Mouse (Mus musculus) thymus, postnatal 4 days (tissue): ENCODE measurements around the gene Dlg2.

ENCODE experiments used
- DNase-seq: peaks from one replicate; pipeline ENCODE4 v3.0.0; 2021

The Dlg2 gene

DNA sequence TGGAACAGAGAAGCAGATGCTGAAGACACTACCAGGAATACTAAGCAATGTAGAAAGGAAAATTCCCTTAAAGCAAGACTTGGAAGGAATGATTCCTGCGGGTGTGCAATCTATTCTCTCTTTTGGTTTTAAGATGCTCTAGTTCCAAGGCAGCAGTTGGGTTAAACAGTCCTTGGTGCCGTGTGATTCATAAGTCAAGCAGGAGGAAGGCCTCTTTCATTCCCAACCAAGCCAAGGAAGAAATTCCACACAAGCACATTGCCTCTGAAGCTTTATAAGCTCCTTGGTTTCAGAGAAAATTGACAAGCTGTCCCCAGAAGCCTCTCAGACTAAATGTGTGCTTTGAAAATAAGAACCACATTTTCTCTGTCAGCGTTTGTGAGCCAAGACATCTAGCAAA lies 1309.4 kb downstream of the Dlg2 start:
- DNase-seq = no peak

DNA sequence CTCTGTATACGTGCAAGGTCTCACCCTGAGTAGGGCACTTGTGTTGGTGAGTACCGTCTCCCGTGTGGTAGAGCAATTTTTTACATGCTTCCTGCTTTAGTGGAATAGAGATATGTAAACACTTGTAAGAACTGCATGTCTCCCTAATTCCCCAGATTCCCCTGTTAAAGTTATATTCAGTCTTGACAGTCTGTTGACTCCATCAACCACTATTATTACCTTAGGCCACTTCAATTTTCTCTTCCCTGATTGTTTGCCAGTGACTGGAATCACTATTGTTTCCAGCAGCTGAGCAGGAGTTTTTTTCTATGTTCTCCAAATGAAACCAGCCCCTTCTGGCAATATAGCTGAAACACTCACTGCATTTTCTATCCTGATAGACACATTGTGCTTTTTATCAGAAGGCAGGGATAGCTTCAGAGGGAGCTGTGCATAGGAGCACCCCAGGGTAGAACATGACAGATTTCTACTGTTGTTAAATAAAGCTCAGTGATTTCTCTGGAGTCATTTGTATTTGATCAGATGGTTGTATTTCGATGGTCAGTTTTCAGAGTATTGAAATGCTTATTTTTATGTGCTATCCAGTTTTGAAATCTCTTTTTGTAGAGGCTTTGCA lies 1314.6 kb downstream of the Dlg2 start:
- no peak for DNase-seq

GRCm38 (mm10) chr7:91806632-91807031 lies 1330.2 kb downstream of the Dlg2 start:
- no peak for DNase-seq

GRCm38 (mm10) chr7:91810774-91811173 lies 1334.3 kb downstream of the Dlg2 start:
- no peak for DNase-seq

GRCm38 (mm10) chr7:91818004-91818403 lies 1341.5 kb downstream of the Dlg2 start:
- DNase-seq = no peak

DNA sequence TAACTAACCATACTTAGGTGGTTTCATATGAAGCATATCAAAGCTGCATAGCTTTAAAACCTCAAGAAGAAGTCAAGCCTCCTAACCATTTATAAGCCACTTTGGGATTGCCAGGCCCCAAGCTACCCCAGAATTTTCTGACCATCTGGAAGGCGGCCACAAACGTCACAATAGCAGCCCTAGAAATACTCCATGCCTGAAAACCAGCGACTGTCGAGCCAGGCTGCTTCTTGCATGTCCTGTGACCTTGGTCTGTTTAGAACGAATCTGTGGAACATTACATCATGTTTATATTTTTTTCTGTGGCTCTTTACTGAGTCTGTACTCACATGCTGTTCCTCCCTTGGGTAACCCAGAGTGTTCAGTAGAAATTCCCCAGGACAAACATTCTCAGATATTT lies 1355.7 kb downstream of the Dlg2 start:
- DNase-seq = no peak

GRCm38 (mm10) chr7:91845723-91846122 lies 1369.3 kb downstream of the Dlg2 start:
- no peak for DNase-seq

DNA sequence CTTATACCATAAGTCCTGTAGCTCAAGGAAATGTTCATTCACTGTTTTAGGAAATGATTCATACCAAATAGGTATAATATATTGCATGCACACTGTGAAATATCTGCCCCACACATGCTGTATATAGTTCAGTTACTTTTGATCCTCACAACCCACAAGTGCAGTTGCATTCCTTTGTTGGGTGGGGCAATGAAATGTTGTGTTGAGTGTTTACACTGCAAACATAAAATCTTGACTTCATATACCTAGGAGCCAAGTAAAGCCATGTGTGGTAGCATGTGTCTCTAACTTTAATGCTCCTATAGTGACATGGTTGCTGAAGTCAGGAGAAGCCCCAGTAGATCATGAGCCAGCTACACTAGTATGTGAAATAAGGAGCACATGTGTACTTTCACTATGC lies 1372.9 kb downstream of the Dlg2 start:
- no peak for DNase-seq

DNA sequence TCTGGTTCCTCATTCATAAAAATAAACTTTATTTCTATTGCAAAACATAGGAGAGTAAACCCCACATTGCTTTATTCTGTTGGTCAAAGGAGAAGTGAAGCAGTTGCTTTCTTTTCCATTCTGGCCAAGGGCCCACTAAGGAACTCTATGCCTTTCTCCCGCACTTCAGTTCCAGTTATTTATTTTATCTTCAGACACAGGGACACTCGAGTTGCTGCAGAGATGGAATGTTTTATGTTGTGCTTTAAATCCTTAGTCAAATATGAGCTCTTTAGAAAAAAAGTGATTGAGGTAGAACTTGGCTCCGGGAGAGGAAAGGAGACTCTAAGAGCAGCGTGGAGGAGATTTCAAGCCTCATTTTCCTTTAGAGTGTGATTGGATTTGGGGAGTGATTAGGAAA lies 1377.2 kb downstream of the Dlg2 start:
- DNase-seq = no peak

- no peak for DNase-seq
Measured at GRCm38 (mm10) chr7:91856931-91857330, 1380.5 kb downstream of the Dlg2 start.

GRCm38 (mm10) chr7:91862806-91863531 lies 1386.5 kb downstream of the Dlg2 start:
- DNase-seq = no peak

GRCm38 (mm10) chr7:91868919-91869318 lies 1392.4 kb downstream of the Dlg2 start:
- no peak for DNase-seq

DNA sequence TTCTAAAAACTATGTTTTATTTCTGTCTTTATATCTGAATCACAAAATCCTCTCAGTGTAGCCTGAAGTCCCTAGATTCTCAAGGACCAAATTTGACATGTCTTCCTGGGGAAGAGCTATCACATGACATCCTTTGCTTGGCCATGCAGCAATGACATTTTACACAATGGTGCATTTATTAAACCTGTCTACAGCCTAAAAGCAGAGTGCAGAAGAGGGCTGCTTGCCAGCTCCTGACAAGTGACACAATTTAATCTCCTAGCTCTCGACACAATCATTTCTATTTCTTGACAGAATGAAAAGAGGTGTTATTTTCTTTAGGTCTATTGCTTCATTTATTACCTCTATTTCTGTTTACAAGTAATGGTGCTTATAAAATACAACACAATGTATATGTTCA lies 1400.4 kb downstream of the Dlg2 start:
- no peak for DNase-seq

- DNase-seq = no peak
Measured at GRCm38 (mm10) chr7:91877804-91878203, 1401.3 kb downstream of the Dlg2 start.

DNA sequence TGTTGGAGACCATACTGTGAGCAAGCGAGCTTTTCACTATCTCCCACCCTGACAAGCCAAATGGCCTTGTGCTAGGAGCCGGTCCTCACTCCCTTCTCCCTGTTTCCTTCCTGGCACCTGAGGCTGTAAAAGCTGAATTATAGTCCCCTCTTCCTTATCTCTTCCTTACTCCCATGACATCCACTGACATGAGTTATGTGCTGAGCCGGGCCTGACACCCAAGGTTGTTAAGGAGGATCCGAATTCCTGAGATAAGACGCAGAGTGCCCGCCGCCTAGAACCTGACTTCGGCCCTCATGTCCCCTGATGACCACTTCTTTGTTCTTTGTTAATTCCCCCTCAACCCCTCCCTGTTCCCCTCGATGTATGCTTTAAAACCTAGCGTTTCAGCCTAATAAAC lies 1409.9 kb downstream of the Dlg2 start:
- DNase-seq = no peak

DNA sequence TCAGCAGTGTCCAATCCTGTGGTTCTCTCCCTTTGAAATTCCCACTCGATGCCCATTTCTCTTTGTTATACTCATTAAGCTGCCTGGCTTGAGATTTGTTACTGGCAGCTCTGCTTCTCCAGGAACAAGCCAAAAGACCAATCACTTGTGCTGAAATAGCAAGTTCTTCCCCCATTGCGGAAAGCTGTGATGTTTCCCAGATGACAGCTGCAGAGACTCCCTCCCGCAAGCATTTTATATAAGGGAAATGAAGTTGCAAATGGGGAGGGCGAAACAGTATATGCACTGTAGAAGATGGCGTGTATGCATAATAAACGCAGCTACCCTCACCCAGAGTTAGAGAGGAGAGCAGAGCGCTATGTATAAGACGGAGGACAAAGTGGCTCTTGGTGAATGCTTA lies 1417.5 kb downstream of the Dlg2 start:
- no peak for DNase-seq

- no peak for DNase-seq
Measured at GRCm38 (mm10) chr7:91896935-91897334, 1420.5 kb downstream of the Dlg2 start.

DNA sequence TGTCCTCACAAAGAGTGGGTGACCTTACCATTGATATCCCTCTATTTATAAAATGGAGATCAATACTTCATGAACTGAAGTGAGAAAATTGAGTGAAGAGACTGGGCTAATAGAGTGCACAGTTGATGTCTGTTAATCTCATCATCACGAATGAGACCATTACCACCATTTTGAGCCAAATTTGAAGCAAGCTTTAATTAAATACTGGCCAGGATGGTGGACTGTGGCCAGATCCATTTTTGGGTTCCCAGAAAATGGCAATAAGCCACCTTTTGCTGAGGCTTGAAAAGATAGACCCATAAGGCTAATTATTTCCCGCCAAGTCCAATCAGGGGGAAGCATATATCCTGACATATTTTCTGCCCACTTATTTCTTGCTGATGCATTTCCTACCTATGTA lies 1421.0 kb downstream of the Dlg2 start:
- DNase-seq = no peak

GRCm38 (mm10) chr7:91902503-91902902 lies 1426.0 kb downstream of the Dlg2 start:
- no peak for DNase-seq

GRCm38 (mm10) chr7:91916809-91917208 lies 1440.3 kb downstream of the Dlg2 start:
- DNase-seq = no peak

DNA sequence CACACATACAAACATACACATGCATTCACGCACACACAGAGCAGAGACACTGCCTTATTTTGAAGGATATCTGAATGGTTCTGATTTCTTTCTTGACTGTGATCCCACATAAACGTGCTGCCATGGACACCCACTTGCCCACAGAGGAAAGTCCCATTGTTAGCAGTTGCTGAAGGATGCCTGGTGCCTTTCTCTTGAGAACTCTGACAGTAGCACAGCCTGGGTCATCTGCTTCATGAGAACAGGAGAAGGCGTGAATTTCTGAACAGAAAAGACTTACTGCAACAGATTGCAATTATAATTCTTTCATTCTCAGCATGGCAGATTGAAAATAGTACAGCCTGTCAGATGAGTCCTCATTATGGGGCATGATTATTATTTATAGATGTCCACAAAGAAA lies 1442.6 kb downstream of the Dlg2 start:
- DNase-seq = no peak

- DNase-seq = no peak
Measured at GRCm38 (mm10) chr7:91919738-91920137, 1443.3 kb downstream of the Dlg2 start.

DNA sequence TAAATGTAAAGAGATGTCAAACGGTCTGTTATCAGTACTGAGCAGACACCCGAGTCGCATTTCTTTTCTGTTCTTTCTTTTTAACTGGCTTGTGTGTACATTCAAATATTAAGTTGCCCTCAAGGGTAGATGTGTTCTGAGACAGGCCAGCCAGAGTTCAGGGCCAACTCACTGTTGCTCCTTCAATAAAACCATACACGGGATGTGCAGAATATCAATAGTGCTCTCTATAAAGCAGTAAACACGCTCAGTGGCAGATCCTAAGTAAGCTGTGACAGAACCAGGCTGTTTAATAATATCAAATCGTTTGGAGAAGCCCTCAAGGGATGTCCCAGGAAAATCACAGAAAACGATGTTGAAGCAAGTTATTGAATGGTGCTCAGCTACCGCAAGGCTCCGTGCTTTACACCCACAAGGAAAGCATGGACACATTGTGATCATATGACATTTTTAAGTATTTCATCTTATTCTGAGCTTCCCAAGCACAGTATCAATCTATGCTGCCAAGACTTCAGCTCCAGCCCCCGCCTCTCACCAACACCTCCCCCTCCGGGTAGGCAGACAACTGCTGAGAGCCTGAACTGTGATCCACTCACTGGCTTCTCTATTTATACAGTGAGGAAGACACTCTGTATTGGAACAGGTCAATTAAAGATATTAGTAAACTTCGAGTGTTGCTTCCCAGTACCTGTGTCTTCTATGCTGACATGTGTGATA lies 1458.6 kb downstream of the Dlg2 start:
- DNase-seq = no peak

DNA sequence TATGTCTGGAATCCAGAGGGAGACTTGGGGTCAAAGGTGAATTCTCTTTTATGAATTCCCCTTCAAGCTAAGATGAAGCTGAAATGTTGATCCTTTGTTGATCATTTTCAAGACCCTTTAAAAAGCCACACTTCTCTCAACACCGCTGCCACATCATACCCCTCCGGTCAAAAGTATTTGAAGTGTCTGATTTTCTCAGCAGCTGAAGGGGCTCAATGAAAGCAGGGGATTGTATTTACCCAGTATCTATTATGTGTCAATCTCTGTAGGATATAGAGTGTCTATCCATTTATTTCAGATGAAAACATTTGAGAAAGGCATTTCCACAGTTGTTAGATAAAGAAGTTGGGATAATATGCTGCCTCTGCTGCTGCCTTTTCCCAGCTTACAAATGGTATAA lies 1459.7 kb downstream of the Dlg2 start:
- no peak for DNase-seq
